Mouse (Mus musculus) stomach, embryonic 14.5 days (tissue): ENCODE measurements around the gene Frmd8. TPM values are rescaled to one million over a fixed set of nuclear protein-coding genes. Genes with fewer than 3 reads are reported as not detected.
A peak's percentile ranks its signal among the peaks of the same experiment; 100 is the strongest.

ENCODE experiments used
- ATAC-seq: fragments of 200-750 bp; cut with Nextera tagmentation; 2 replicates; pipeline ENCODE4 v1.8.0; 2017; ENCODE audit warnings: low read depth, moderate TSS enrichment; ENCODE audit not compliant: insufficient number of reproducible peaks, insufficient read depth, low FRiP score
- H3K27ac ChIP-seq: fragments of 300-500 bp; sonication (generic); 2 replicates; pipeline ENCODE4 v1.5.1; 2014; ENCODE audit warnings: mild to moderate bottlenecking, low read length, moderate library complexity, mixed read lengths
- H3K27me3 ChIP-seq: fragments of 300-500 bp; sonication (generic); 2 replicates; pipeline ENCODE4 v1.6.1; 2014; ENCODE audit warnings: low read length, control low read depth, mixed read lengths; ENCODE audit not compliant: control insufficient read depth, insufficient read depth
- H3K36me3 ChIP-seq: fragments of 300-500 bp; sonication (generic); 2 replicates; pipeline ENCODE4 v1.6.1; 2014; ENCODE audit warnings: mild to moderate bottlenecking, control low read depth, low read length, moderate library complexity, mixed read lengths; ENCODE audit not compliant: control insufficient read depth, insufficient read depth
- H3K4me1 ChIP-seq: fragments of 300-500 bp; sonication (generic); 2 replicates; pipeline ENCODE4 v1.6.1; 2014; ENCODE audit warnings: low read length, control low read depth, mixed read lengths; ENCODE audit not compliant: control insufficient read depth, insufficient read depth
- H3K4me2 ChIP-seq: fragments of 300-500 bp; sonication (generic); replicated peaks from 2 replicates; pipeline ENCODE4 v1.6.1; 2014; ENCODE audit warnings: low read depth, low read length, control low read depth
- H3K4me3 ChIP-seq: fragments of 300-500 bp; sonication (generic); 2 replicates; pipeline ENCODE4 v1.5.1; 2014; ENCODE audit warnings: low read depth, low read length, control low read depth
- H3K9ac ChIP-seq: fragments of 300-500 bp; sonication (generic); replicated peaks from 2 replicates; pipeline ENCODE4 v1.6.1; 2014; ENCODE audit warnings: low read depth, mild to moderate bottlenecking, control low read depth, low read length, moderate library complexity, mixed read lengths
- H3K9me3 ChIP-seq: fragments of 300-500 bp; sonication (generic); 2 replicates; pipeline ENCODE4 v1.6.1; 2016; ENCODE audit warnings: low read depth, low read length, control low read depth; ENCODE audit not compliant: control insufficient read depth
- WGBS: fragments of 180-500 bp; shearing (Covaris S2); extraction: QIAGEN DNeasy Blood & Tissue Kit; methylation state at CpG from one replicate; pipeline ENCODE4 v1.1.7; 2014; 5-methylcytosine and 5-hydroxymethylcytosine counted together
- polyA plus RNA-seq: library from polyadenylated mRNA; unstranded; fragments of >200 nt; fragmentation: Nextera tagmentation; extraction: Ambion mirVana; gene quantifications from 2 replicates; pipeline ENCODE4 v1.2.1, GENCODE M21; 2014

The Frmd8 gene
- polyA plus RNA-seq, 1 experiment from 2014 or later, result 18.3 TPM

DNA sequence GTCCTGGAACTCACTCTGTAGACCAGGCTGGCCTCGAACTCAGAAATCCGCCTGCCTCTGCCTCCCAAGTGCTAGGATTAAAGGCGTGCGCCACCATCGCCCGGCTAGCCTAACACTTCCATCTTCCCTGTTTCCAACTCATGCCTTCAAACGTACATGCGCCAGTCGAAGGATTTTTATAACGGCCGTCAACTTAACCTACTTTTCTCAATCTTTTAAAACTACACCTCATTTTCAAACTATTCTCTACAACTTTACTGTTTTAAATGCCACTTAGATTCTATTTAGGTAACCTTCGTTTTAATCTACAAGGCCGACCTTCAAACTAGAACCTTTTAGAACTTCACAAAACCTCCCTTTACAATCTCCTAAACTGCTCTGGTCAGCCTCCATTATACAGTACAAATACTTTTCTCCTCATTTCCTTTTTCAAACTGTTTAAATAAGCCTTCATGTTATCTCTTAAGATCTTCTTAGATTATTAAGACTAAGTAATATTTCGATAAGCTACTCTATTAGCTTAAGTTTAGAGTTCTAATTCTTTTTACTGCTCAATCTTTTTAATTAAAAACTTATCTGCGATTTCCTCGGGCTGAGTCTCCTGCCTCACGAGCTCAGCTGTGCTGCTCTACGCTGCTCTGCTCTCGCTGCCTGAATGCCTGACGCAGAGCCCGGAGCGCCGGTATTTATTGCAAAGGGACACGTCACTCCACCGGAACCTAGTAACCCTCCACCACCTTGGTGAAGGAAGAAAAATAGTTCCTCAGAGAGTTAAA, 72.9 kb downstream of the Frmd8 start:
- Histone ChIP-seq H3K27ac (peak overlapping the region; percentile 100), H3K4me1 (peaks cover 35% of the 10 kb centered on the region), H3K36me3 (peaks cover 27% of the 10 kb centered on the region), H3K9ac (peak overlapping the region; percentile 98), H3K9me3 (no peaks in the 10 kb centered on the region), H3K4me3 (peak overlapping the region; percentile 92), H3K27me3 (no peaks in the 10 kb centered on the region), H3K4me2 (peak overlapping the region; percentile 95)
- peak; percentile 47; the same call in 1 of the 2 replicates for ATAC-seq
- under 1% methylated on average over 25 of the region's 25 CpGs for WGBS

DNA sequence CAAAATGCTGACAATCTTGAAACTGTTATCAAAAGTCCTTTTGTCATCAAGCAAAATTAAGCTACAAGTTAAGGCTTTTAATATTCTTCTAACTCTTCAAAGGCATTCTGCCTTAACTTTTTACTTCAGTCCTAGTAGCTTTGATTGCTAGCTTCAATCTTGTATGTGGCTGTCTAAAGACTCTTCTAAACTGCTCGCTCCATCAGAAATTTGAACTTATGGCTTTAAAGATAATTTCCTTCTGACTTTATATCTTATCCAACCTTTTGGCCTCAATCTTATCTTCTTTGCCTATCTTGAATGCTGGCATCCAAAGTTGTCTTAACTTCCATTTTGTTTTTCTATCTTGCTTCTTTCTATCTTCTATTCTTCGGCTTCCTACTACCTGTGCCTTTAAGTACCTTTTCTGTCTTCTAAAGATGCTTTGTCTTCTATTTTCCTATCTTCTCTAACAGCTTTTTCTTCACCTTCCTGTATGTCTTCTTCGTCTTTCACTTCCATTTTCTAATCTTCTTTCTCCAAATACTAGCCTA, 73.6 kb downstream of the Frmd8 start:
- Histone ChIP-seq H3K4me2 (peak overlapping the region; percentile 95), H3K4me3 (peak overlapping the region; percentile 92), H3K9ac (peak overlapping the region; percentile 98), H3K27ac (peak overlapping the region; percentile 100), H3K9me3 (no peaks in the 10 kb centered on the region), H3K27me3 (no peaks in the 10 kb centered on the region), H3K36me3 (peaks cover 34% of the 10 kb centered on the region), H3K4me1 (peaks cover 33% of the 10 kb centered on the region)
- ATAC-seq, result no peak
- 3% methylated on average over 3 of the region's 3 CpGs for WGBS

DNA sequence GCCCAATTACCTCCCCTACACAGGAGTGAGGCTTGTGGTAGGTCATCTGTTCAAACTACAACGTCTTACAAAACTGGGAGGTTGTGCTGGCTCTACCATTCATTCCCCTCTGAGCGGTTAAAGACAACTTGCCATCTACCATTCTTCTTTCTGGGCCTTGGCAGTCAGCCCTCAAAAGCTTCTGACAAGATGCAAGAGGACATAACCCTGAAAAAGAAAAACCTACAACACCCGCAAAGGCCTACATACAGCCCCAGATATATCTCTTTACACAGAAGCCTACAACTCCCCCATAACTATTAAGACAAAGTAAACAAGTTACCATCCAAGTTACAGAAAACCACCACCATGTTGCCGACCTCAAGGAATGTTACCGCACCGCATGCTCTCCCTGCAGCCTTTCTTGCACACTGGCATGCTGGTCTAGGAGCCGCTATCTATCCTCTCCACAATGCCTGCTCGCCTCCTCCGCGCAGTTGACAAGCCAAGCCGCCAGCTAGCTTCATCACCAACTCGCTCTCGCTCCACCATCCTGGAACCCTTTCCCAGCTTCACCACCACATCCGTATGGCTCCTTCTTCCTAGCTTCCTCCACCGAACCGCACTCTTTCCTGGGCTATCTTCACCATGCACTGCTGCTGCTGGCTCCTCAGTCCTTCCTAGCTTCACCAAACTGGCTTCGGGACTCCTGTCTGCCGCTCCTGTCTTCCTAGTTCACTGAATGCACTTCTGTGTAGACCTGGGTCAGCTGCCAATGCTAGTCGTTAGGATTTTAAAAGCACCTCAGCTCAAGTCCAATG, 74.2 kb downstream of the Frmd8 start:
- ATAC-seq, result no peak
- no peaks in the 10 kb centered on the region for H3K27me3 ChIP-seq
- under 1% methylated on average over 19 of the region's 19 CpGs for WGBS
- H3K4me3 ChIP-seq, result peak overlapping the region; percentile 92
- H3K9ac ChIP-seq, result peak overlapping the region; percentile 98
- peak overlapping the region; percentile 95 for H3K4me2 ChIP-seq
- H3K4me1 ChIP-seq, result peaks cover 33% of the 10 kb centered on the region
- H3K9me3 ChIP-seq, result no peaks in the 10 kb centered on the region
- H3K27ac ChIP-seq, result peak overlapping the region; percentile 100
- peaks cover 40% of the 10 kb centered on the region for H3K36me3 ChIP-seq

- Histone ChIP-seq H3K4me3 (peak overlapping the region; percentile 92), H3K27me3 (no peaks in the 10 kb centered on the region), H3K4me2 (peak overlapping the region; percentile 95), H3K9ac (peak overlapping the region; percentile 98), H3K4me1 (peaks cover 31% of the 10 kb centered on the region), H3K36me3 (peaks cover 46% of the 10 kb centered on the region), H3K9me3 (no peaks in the 10 kb centered on the region), H3K27ac (peak overlapping the region; percentile 100)
- no peak for ATAC-seq
- WGBS, result 2% methylated on average over 2 of the region's 2 CpGs
Observed at GRCm38 (mm10) chr19:5800350-5800631, 74.8 kb downstream of the Frmd8 start.

Other genes starting within 250 kb of the Frmd8 start
- 49.0 and 52.2 TPM in 2 replicates for gene Rela, start 237.8 kb downstream of the Frmd8 start, polyA plus RNA-seq
- 15.2 and 19.4 TPM in 2 replicates for gene Sipa1, start 211.6 kb downstream of the Frmd8 start, polyA plus RNA-seq
- gene Map3k11, start 186.5 kb downstream of the Frmd8 start, polyA plus RNA-seq, result 20.0 and 21.5 TPM in 2 replicates
- 29.8 and 32.1 TPM in 2 replicates for gene Pcnx3, start 186.4 kb downstream of the Frmd8 start, polyA plus RNA-seq
- gene Kcnk7, start 170.9 kb downstream of the Frmd8 start, polyA plus RNA-seq, result 0.62 and 0.84 TPM in 2 replicates
- 36.7 and 37.4 TPM in 2 replicates for gene Ehbp1l1, start 149.0 kb downstream of the Frmd8 start, polyA plus RNA-seq
- gene Fam89b, start 145.6 kb downstream of the Frmd8 start, polyA plus RNA-seq, result 92.4 and 98.4 TPM in 2 replicates
- 33.8 and 35.2 TPM in 2 replicates for gene Ltbp3, start 134.4 kb downstream of the Frmd8 start, polyA plus RNA-seq
- 67.6 and 72.1 TPM in 2 replicates for gene Scyl1, start 103.9 kb downstream of the Frmd8 start, polyA plus RNA-seq
- gene Slc25a45, start 2.5 kb upstream of the Frmd8 start, polyA plus RNA-seq, result 1.8 and 2.8 TPM in 2 replicates
- gene Tigd3, start 18.9 kb upstream of the Frmd8 start, polyA plus RNA-seq, result 3.1 and 3.2 TPM in 2 replicates
- gene Dpf2, start 37.7 kb upstream of the Frmd8 start, polyA plus RNA-seq, result 132 and 148 TPM in 2 replicates
- gene Cdc42ep2, start 49.5 kb upstream of the Frmd8 start, polyA plus RNA-seq, result 7.3 and 7.4 TPM in 2 replicates
- 68.9 and 73.2 TPM in 2 replicates for gene Pola2, start 88.9 kb upstream of the Frmd8 start, polyA plus RNA-seq
- not detected in 2 replicates for gene Slc22a20, start 110.9 kb upstream of the Frmd8 start, polyA plus RNA-seq
- 16.1 and 16.6 TPM in 2 replicates for gene Capn1, start 140.6 kb upstream of the Frmd8 start, polyA plus RNA-seq
- 24.8 and 27.5 TPM in 2 replicates for gene Syvn1, start 171.3 kb upstream of the Frmd8 start, polyA plus RNA-seq
- gene Mrpl49, start 182.5 kb upstream of the Frmd8 start, polyA plus RNA-seq, result 75.5 and 77.4 TPM in 2 replicates
- gene Fau, start 182.6 kb upstream of the Frmd8 start, polyA plus RNA-seq, result 902 and 945 TPM in 2 replicates
- 27.6 and 30.8 TPM in 2 replicates for gene Znhit2, start 185.9 kb upstream of the Frmd8 start, polyA plus RNA-seq
- gene Tm7sf2, start 193.1 kb upstream of the Frmd8 start, polyA plus RNA-seq, result 24.8 and 24.9 TPM in 2 replicates
- 60.1 and 66.7 TPM in 2 replicates for gene Vps51, start 202.0 kb upstream of the Frmd8 start, polyA plus RNA-seq
- gene Tmem262, start 204.8 kb upstream of the Frmd8 start, polyA plus RNA-seq, result not detected in 2 replicates
- 1.0 and 2.1 TPM in 2 replicates for gene Gm28374, start 207.0 kb upstream of the Frmd8 start, polyA plus RNA-seq
- gene Zfpl1, start 209.7 kb upstream of the Frmd8 start, polyA plus RNA-seq, result 77.7 and 81.6 TPM in 2 replicates
- gene Cdca5, start 209.7 kb upstream of the Frmd8 start, polyA plus RNA-seq, result 37.2 and 39.0 TPM in 2 replicates
- gene AC131692.1, start 219.1 kb upstream of the Frmd8 start, polyA plus RNA-seq, result 0.42 and 0.62 TPM in 2 replicates
- gene Naaladl1, start 230.5 kb upstream of the Frmd8 start, polyA plus RNA-seq, result 0.54 and 0.64 TPM in 2 replicates
- 45.4 and 47.9 TPM in 2 replicates for gene Sac3d1, start 243.4 kb upstream of the Frmd8 start, polyA plus RNA-seq